Mouse (Mus musculus) neural tube, embryonic 12.5 days (tissue): ENCODE results near the gene Arpp19. TPM values are rescaled to one million over a fixed set of nuclear protein-coding genes. Genes with fewer than 3 reads are reported as not detected.

Experiments used
- ATAC-seq: fragments of 200-750 bp; cut with Nextera tagmentation; 2 replicates; pipeline ENCODE4 v1.8.0; 2017; ENCODE audit warnings: low read depth, mild to moderate bottlenecking, moderate TSS enrichment, moderate library complexity; ENCODE audit not compliant: low FRiP score
- H3K27ac ChIP-seq: fragments of 300-500 bp; sonication (generic); 2 replicates; pipeline ENCODE4 v1.5.1; 2016
- H3K27me3 ChIP-seq: fragments of 300-500 bp; sonication (generic); replicated peaks from 2 replicates; pipeline ENCODE4 v1.6.1; 2016; ENCODE audit warnings: mild to moderate bottlenecking
- H3K36me3 ChIP-seq: fragments of 300-500 bp; sonication (generic); 2 replicates; pipeline ENCODE4 v1.6.1; 2016; ENCODE audit warnings: mild to moderate bottlenecking
- H3K4me1 ChIP-seq: fragments of 300-500 bp; sonication (generic); 2 replicates; pipeline ENCODE4 v1.6.1; 2016
- H3K4me2 ChIP-seq: fragments of 300-500 bp; sonication (generic); replicated peaks from 2 replicates; pipeline ENCODE4 v1.6.1; 2016; ENCODE audit warnings: mild to moderate bottlenecking
- H3K4me3 ChIP-seq: fragments of 300-500 bp; sonication (generic); 2 replicates; pipeline ENCODE4 v1.5.1; 2016
- H3K9ac ChIP-seq: fragments of 300-500 bp; sonication (generic); 2 replicates; pipeline ENCODE4 v1.6.1; 2016; ENCODE audit warnings: mild to moderate bottlenecking
- H3K9me3 ChIP-seq: fragments of 300-500 bp; sonication (generic); 2 replicates; pipeline ENCODE4 v1.6.1; 2016; ENCODE audit warnings: mild to moderate bottlenecking
- whole genome bisulfite sequencing: fragments of 180-500 bp; shearing (Covaris S2); methylation state at CpG from one replicate; pipeline ENCODE4 v1.1.7; 2016; 5-methylcytosine and 5-hydroxymethylcytosine counted together
- polyA plus RNA-seq: library from polyadenylated mRNA; unstranded; fragments of >200 nt; fragmentation: Nextera tagmentation; extraction: Ambion mirVana; gene quantifications from 2 replicates; pipeline ENCODE4 v1.2.1, GENCODE M21; 2016

Gene Arpp19
- polyA plus RNA-seq, 1 experiment from 2014 or later = 299 TPM

DNA sequence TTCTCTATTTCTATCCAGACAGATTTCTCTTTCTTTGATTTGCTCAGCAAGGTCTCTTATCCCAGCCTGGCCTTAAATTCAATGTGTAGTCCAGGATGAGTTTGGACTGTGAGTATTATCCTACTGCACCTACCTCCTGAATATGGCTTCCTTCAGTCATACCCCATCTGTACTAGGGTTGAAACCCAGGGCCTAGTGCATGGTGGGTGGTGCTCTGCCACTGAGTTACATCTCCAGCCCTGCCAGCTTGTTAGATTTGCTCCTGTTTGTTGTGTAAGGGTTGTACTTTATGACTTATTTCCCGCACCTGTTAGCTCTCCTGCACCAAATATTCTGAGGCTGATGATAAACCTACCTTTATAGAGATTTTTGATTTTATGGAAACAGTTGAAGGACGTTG, 5.8 kb downstream of the Arpp19 start:
- H3K36me3 ChIP-seq = peaks cover 4% of the 10 kb centered on the region; the same call in 1 of the 2 replicates

DNA sequence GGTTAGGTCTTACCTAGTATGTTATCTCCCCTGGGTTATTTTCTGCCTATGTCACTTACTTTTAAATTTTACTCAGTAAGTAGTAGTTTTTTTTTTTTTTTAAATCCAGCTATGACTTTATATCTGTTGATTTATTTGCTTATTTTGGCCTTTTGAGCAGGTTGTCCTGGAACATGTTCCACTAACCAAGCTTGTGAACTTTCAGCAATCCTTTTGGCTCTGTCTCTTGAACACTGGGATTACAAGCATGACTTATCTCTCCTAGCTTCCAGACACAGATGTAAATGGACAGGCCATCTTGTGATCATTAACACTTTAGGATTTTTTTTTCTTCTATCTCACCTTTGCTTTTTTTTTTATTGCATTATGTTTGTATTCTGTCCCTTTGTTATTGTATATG, 9.7 kb downstream of the Arpp19 start:
- Histone ChIP-seq H3K27me3 (no peaks in the 10 kb centered on the region), H3K4me3 (no peak overlapping the region), H3K9me3 (no peaks in the 10 kb centered on the region), H3K4me1 (no peaks in the 10 kb centered on the region), H3K27ac (no peak overlapping the region), H3K9ac (no peak overlapping the region), H3K4me2 (no peak overlapping the region), H3K36me3 (peaks cover 4% of the 10 kb centered on the region; the same call in 1 of the 2 replicates)
- ATAC-seq = no peak

More for the DNA sequence above, 5.8 kb downstream of the Arpp19 start:
- ATAC-seq = no peak
- Histone ChIP-seq H3K9me3 (no peaks in the 10 kb centered on the region), H3K27ac (no peak overlapping the region), H3K4me3 (no peak overlapping the region), H3K4me1 (peaks cover 10% of the 10 kb centered on the region), H3K9ac (no peak overlapping the region), H3K4me2 (no peak overlapping the region), H3K27me3 (no peaks in the 10 kb centered on the region)
- WGBS = 94% methylated on average over 2 of the region's 2 CpGs

DNA sequence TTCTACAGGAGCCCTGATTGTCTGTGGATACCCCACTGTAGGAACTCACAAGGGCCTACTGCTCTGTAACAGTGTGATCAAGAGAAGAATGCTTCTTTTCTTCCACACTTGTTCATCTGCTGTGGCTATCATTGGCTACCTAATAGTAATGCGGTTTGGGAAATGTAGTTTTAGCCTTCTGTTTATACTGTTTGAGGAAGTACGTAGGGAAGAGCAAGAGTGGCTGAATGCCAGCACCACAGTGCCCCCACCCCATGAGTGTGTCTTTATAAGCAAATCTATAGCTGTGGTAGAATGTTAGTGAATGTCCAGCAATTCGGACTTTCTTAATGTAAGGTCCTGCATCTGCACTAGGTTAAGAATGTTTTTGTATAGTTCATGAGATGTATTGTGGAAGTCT, 11.7 kb downstream of the Arpp19 start:
- H3K4me2 ChIP-seq = no peak overlapping the region
- H3K27ac ChIP-seq = no peak overlapping the region
- H3K4me3 ChIP-seq = no peak overlapping the region
- H3K9me3 ChIP-seq = no peaks in the 10 kb centered on the region
- H3K9ac ChIP-seq = no peak overlapping the region
- H3K27me3 ChIP-seq = no peaks in the 10 kb centered on the region
- peaks cover 4% of the 10 kb centered on the region; the same call in 1 of the 2 replicates for H3K36me3 ChIP-seq
- no peak for ATAC-seq
- no peaks in the 10 kb centered on the region for H3K4me1 ChIP-seq
- 92% methylated on average over 3 of the region's 3 CpGs for WGBS

DNA sequence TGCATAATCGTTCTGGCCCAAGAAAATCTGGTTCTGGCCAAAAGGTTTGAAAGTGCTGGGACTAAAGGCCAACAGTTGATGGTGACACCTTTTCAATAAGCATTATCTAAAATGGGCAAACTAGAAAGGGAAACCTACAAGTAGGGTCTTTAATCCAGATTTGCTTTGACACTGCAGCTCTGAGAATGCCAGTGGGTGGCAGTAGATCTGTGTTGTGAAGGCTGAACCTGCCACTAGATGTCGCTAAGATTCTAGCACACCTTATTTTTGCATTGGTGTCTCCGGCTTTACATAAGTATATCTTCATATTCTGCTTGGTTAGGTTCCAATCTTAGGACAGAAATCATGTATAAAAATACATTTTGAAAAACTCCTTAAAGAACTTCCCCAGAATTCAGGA, 12.6 kb downstream of the Arpp19 start:
- no peak overlapping the region for H3K9ac ChIP-seq
- H3K27me3 ChIP-seq = no peaks in the 10 kb centered on the region
- WGBS = 40% methylated on average over 3 of the region's 3 CpGs
- peaks cover 4% of the 10 kb centered on the region; the same call in 1 of the 2 replicates for H3K36me3 ChIP-seq
- no peaks in the 10 kb centered on the region for H3K9me3 ChIP-seq
- H3K4me1 ChIP-seq = no peaks in the 10 kb centered on the region
- ATAC-seq = 0 out of 2 replicates have a peak, but pooled peaks have one; percentile 37
- no peak overlapping the region for H3K4me3 ChIP-seq
- no peak overlapping the region for H3K4me2 ChIP-seq
- no peak overlapping the region for H3K27ac ChIP-seq

DNA sequence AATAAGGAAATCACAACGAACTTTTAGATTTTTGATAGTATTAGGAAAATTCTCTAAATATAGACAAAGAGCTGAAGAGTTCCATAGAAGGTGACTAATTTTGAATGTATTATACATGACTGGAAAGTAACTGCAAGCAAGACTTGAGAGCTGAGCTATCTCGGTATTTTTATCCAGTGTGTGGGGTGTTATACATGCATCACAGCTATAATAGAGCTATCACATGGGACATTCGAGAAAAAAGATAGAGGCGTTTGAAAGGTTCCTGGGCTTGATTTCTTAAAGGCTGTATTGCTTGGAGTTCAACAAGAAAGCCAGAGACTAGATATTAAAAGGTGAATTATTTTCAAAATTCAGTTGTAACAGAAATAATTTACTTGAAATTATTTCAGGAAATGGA, 14.4 kb downstream of the Arpp19 start:
- ATAC-seq = no peak
- WGBS = 93% methylated on average over 4 of the region's 4 CpGs

GRCm38 (mm10) chr9:75055046-75055445, 17.6 kb downstream of the Arpp19 start:
- no peaks in the 10 kb centered on the region for H3K27me3 ChIP-seq
- no peak overlapping the region for H3K4me3 ChIP-seq
- H3K27ac ChIP-seq = no peak overlapping the region
- H3K4me2 ChIP-seq = no peak overlapping the region
- no peak for ATAC-seq
- no peak overlapping the region for H3K9ac ChIP-seq
- peaks cover 20% of the 10 kb centered on the region for H3K36me3 ChIP-seq
- H3K9me3 ChIP-seq = no peaks in the 10 kb centered on the region
- H3K4me1 ChIP-seq = no peaks in the 10 kb centered on the region
- 92% methylated on average over 5 of the region's 5 CpGs for WGBS

More for the DNA sequence above, 14.4 kb downstream of the Arpp19 start:
- H3K36me3 ChIP-seq = peaks cover 6% of the 10 kb centered on the region
- H3K9me3 ChIP-seq = no peaks in the 10 kb centered on the region
- H3K27ac ChIP-seq = no peak overlapping the region
- no peaks in the 10 kb centered on the region for H3K27me3 ChIP-seq
- no peak overlapping the region for H3K9ac ChIP-seq
- H3K4me2 ChIP-seq = no peak overlapping the region
- H3K4me3 ChIP-seq = no peak overlapping the region
- H3K4me1 ChIP-seq = no peaks in the 10 kb centered on the region

GRCm38 (mm10) chr9:75064678-75065331, 27.4 kb downstream of the Arpp19 start:
- WGBS = 76% methylated on average over 9 of the region's 9 CpGs
- no peak overlapping the region for H3K4me3 ChIP-seq
- no peak overlapping the region for H3K4me2 ChIP-seq
- H3K27me3 ChIP-seq = no peaks in the 10 kb centered on the region
- H3K9ac ChIP-seq = no peak overlapping the region
- H3K27ac ChIP-seq = no peak overlapping the region
- ATAC-seq = no peak
- no peaks in the 10 kb centered on the region for H3K9me3 ChIP-seq
- H3K36me3 ChIP-seq = no peaks in the 10 kb centered on the region; the same call in 1 of the 2 replicates
- H3K4me1 ChIP-seq = no peaks in the 10 kb centered on the region

DNA sequence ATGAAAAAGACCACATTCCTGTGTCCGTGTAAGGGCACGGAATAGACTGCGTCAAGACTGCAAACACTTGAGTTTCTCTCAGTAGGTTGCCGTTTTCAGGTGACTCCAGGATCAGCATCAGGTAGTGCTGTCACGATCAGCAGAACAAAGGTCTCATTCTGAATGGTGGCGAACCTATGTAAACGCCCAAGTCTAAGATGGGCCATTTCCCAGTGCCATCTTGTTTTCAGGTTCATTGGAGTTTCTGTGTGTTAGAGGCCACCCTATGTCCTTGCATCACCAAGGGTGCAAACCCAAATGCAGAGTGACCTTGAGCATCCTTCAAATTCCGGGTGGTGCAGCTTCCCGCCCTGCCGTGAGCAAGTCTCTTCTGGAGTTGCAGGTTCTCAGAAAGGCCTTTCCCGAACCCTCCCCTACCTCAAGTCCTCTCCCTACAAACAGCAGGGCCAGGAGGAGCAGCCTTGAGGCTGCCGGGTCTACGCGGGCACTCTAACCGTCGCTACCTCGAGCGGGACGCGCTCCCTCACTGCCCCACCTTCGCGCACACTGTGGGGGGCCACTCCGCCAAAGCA, 33.1 kb downstream of the Arpp19 start, which contains the start of gene Myo5a:
Gene Myo5a, plus strand, starts transcription at position 559 of the 572 bp plus-strand sequence.
- 21% methylated on average over 23 of the region's 23 CpGs for WGBS
- Histone ChIP-seq H3K36me3 (no peaks in the 10 kb centered on the region), H3K4me1 (peaks cover 11% of the 10 kb centered on the region), H3K4me3 (peak within 1 kb of the TSS; percentile 90), H3K27ac (peak within 1 kb of the TSS; percentile 97), H3K27me3 (no peaks in the 10 kb centered on the region), H3K9ac (peak within 1 kb of the TSS; percentile 98), H3K4me2 (peak within 1 kb of the TSS; percentile 71), H3K9me3 (no peaks in the 10 kb centered on the region)
- peak; percentile 7 for ATAC-seq

DNA sequence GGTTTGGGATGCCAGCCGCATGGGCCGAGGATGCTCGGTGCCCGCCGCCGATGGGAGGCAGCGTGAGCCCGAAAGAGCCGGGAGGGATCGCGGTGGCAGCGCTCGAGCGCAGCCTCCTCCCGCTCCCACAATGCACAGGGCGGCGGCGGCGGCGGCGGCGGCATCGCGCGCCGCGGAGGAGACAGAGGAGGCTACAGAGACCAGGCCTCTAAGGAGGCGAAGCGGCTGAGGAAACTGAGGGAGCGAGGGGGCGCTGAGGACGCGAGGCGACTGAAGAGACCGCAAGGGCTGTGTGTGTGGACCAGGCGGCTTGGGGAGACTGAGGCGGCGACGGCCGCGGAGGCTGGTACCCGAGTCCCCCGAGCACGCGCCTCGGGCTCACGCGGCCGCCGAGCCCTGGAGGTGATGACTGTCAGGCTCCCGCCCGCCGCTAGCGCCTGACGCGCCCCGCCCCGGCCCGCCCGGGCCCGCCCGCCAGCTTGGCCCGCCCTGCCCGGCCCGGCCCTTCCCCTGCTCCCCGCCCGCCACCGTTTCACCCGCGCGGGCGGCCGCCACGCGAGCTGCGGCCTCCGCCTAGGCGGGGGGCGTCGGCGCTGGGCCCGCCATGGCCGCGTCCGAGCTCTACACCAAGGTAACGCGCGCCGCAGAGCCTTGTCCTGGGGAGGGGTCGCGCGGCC, 33.8 kb downstream of the Arpp19 start:
- under 1% methylated on average over 80 of the region's 92 CpGs for WGBS

GRCm38 (mm10) chr9:75071706-75072192, 34.3 kb downstream of the Arpp19 start:
- Histone ChIP-seq H3K27ac (peak overlapping the region; percentile 97), H3K4me3 (peak overlapping the region; percentile 90), H3K27me3 (no peaks in the 10 kb centered on the region), H3K36me3 (no peaks in the 10 kb centered on the region), H3K9me3 (no peaks in the 10 kb centered on the region), H3K9ac (peak overlapping the region; percentile 98), H3K4me1 (peaks cover 11% of the 10 kb centered on the region), H3K4me2 (peak overlapping the region; percentile 71)
- 0% methylated on average over 29 of the region's 29 CpGs for WGBS
- peak; percentile 9; the same call in 1 of the 2 replicates for ATAC-seq

More for the DNA sequence above, 33.8 kb downstream of the Arpp19 start:
- Histone ChIP-seq H3K36me3 (no peaks in the 10 kb centered on the region), H3K9ac (peak overlapping the region; percentile 98), H3K9me3 (no peaks in the 10 kb centered on the region), H3K4me3 (peak overlapping the region; percentile 90), H3K4me1 (peaks cover 11% of the 10 kb centered on the region), H3K27ac (peak overlapping the region; percentile 97), H3K4me2 (peak overlapping the region; percentile 71), H3K27me3 (no peaks in the 10 kb centered on the region)
- ATAC-seq = peak; percentile 96

GRCm38 (mm10) chr9:75072361-75072760, 34.9 kb downstream of the Arpp19 start:
- peak overlapping the region; percentile 98 for H3K9ac ChIP-seq
- no peaks in the 10 kb centered on the region for H3K27me3 ChIP-seq
- no peaks in the 10 kb centered on the region for H3K36me3 ChIP-seq
- peak overlapping the region; percentile 71 for H3K4me2 ChIP-seq
- no peak for ATAC-seq
- peaks cover 13% of the 10 kb centered on the region for H3K4me1 ChIP-seq
- no peak overlapping the region for H3K27ac ChIP-seq
- no peaks in the 10 kb centered on the region for H3K9me3 ChIP-seq
- H3K4me3 ChIP-seq = peak overlapping the region; percentile 90
- WGBS = 21% methylated on average over 3 of the region's 3 CpGs

- ATAC-seq = no peak
- peaks cover 13% of the 10 kb centered on the region for H3K4me1 ChIP-seq
- H3K9me3 ChIP-seq = no peaks in the 10 kb centered on the region
- no peak overlapping the region for H3K4me3 ChIP-seq
- H3K9ac ChIP-seq = no peak overlapping the region
- no peaks in the 10 kb centered on the region for H3K36me3 ChIP-seq
- no peaks in the 10 kb centered on the region for H3K27me3 ChIP-seq
- H3K4me2 ChIP-seq = no peak overlapping the region
- no peak overlapping the region for H3K27ac ChIP-seq
These were observed 39.8 kb downstream of the Arpp19 start for GRCm38 (mm10) chr9:75077191-75077590.
